Mouse (Mus musculus): ENCODE measurements at regions not wholly inside any gene's neighbourhood (a gene's known extent, or its start where the extent isn't known, plus 50 kb on each side); places are given as distances from the start of the nearest gene placed in this dataset.

- no peak for DNase-seq
These were observed 88.5 kb downstream of the E330014E10Rik start for GRCm38 (mm10) chr5:95864252-95864651.

GRCm38 (mm10) chr5:95864725-95865492 lies 89.1 kb downstream of the E330014E10Rik start:
- DNase-seq, result no peak

- no peak for DNase-seq
These were observed 89.7 kb downstream of the E330014E10Rik start for GRCm38 (mm10) chr5:95865516-95865915.

- peak; percentile 43 to 60 for DNase-seq
These were observed 89.8 kb upstream of the Cxcl13 start for GRCm38 (mm10) chr5:95866848-95867495.

GRCm38 (mm10) chr5:95870336-95870845 lies 86.4 kb upstream of the Cxcl13 start:
- no peak for DNase-seq

GRCm38 (mm10) chr5:95874969-95875368 lies 81.8 kb upstream of the Cxcl13 start:
- peak; percentile 11 to 15 for DNase-seq

GRCm38 (mm10) chr5:95880914-95881313 lies 75.8 kb upstream of the Cxcl13 start:
- DNase-seq, result peak; percentile 61 to 71

Measured in kidney, postnatal 4 days (tissue).